Mouse (Mus musculus): ENCODE measurements around the gene Fkrp. TPM values are rescaled to one million over a fixed set of nuclear protein-coding genes. Genes with fewer than 3 reads are reported as not detected.

Gene Fkrp
- polyA plus RNA-seq, 1 experiment from 2014 or later, result 36.6 TPM

- WGBS, result 81% methylated on average over 6 of the region's 6 CpGs
- no peak overlapping the region for H3K9ac ChIP-seq (replicated peaks; ENCODE audit: low read length)
- peaks cover 43% of the 10 kb centered on the region for H3K36me3 ChIP-seq (ENCODE audit: insufficient read depth, low read length)
- no peak for ATAC-seq (ENCODE audit: low FRiP score, low TSS enrichment)
- no peaks in the 10 kb centered on the region for H3K27me3 ChIP-seq (ENCODE audit: insufficient read depth, low read length)
- H3K4me1 ChIP-seq (ENCODE audit: insufficient read depth, low read length), result peaks cover 18% of the 10 kb centered on the region
- H3K4me2 ChIP-seq (replicated peaks; ENCODE audit: low read depth, low read length), result no peak overlapping the region
- no peak overlapping the region for H3K27ac ChIP-seq (ENCODE audit: low read length)
- no peak overlapping the region for H3K4me3 ChIP-seq (ENCODE audit: low read length)
- H3K9me3 ChIP-seq (ENCODE audit: low read length), result no peaks in the 10 kb centered on the region
Observed at GRCm38 (mm10) chr7:16838804-16839426, 22.4 kb upstream of the Fkrp start.

GRCm38 (mm10) chr7:16837916-16838803, 21.6 kb upstream of the Fkrp start:
- Histone ChIP-seq H3K27me3 (ENCODE audit: insufficient read depth, low read length) (no peaks in the 10 kb centered on the region), H3K4me2 (replicated peaks; ENCODE audit: low read depth, low read length) (no peak overlapping the region), H3K9ac (replicated peaks; ENCODE audit: low read length) (no peak overlapping the region), H3K4me3 (ENCODE audit: low read length) (no peak overlapping the region), H3K9me3 (ENCODE audit: low read length) (no peaks in the 10 kb centered on the region), H3K36me3 (ENCODE audit: insufficient read depth, low read length) (peaks cover 45% of the 10 kb centered on the region), H3K4me1 (ENCODE audit: insufficient read depth, low read length) (peaks cover 10% of the 10 kb centered on the region; the same call in 1 of the 2 replicates), H3K27ac (ENCODE audit: low read length) (no peak overlapping the region)
- WGBS, result 89% methylated on average over 18 of the region's 18 CpGs
- no peak for ATAC-seq (ENCODE audit: low FRiP score, low TSS enrichment)

- Histone ChIP-seq H3K27me3 (ENCODE audit: insufficient read depth, low read length) (no peaks in the 10 kb centered on the region), H3K9ac (replicated peaks; ENCODE audit: low read length) (no peak overlapping the region), H3K9me3 (ENCODE audit: low read length) (no peaks in the 10 kb centered on the region), H3K4me2 (replicated peaks; ENCODE audit: low read depth, low read length) (no peak overlapping the region), H3K36me3 (ENCODE audit: insufficient read depth, low read length) (peaks cover 82% of the 10 kb centered on the region), H3K27ac (ENCODE audit: low read length) (no peak overlapping the region), H3K4me3 (ENCODE audit: low read length) (no peak overlapping the region), H3K4me1 (ENCODE audit: insufficient read depth, low read length) (no peaks in the 10 kb centered on the region)
- ATAC-seq (ENCODE audit: low FRiP score, low TSS enrichment), result no peak
- 76% methylated on average over 9 of the region's 9 CpGs for WGBS
Observed at GRCm38 (mm10) chr7:16830449-16830848, 13.9 kb upstream of the Fkrp start.

- Histone ChIP-seq H3K27me3 (ENCODE audit: insufficient read depth, low read length) (no peaks in the 10 kb centered on the region), H3K9ac (replicated peaks; ENCODE audit: low read length) (0 out of 2 replicates have a peak overlapping the region, but pooled peaks have one; percentile 19), H3K4me3 (ENCODE audit: low read length) (no peak overlapping the region), H3K36me3 (ENCODE audit: insufficient read depth, low read length) (peaks cover 80% of the 10 kb centered on the region), H3K27ac (ENCODE audit: low read length) (no peak overlapping the region), H3K9me3 (ENCODE audit: low read length) (no peaks in the 10 kb centered on the region), H3K4me2 (replicated peaks; ENCODE audit: low read depth, low read length) (no peak overlapping the region), H3K4me1 (ENCODE audit: insufficient read depth, low read length) (no peaks in the 10 kb centered on the region)
- 76% methylated on average over 4 of the region's 4 CpGs for WGBS
- ATAC-seq (ENCODE audit: low FRiP score, low TSS enrichment), result no peak
Observed at GRCm38 (mm10) chr7:16827274-16827673, 10.7 kb upstream of the Fkrp start.

GRCm38 (mm10) chr7:16826571-16826970, 10.0 kb upstream of the Fkrp start:
- H3K9ac ChIP-seq (replicated peaks; ENCODE audit: low read length), result no peak overlapping the region
- H3K4me2 ChIP-seq (replicated peaks; ENCODE audit: low read depth, low read length), result no peak overlapping the region
- H3K27me3 ChIP-seq (ENCODE audit: insufficient read depth, low read length), result no peaks in the 10 kb centered on the region
- H3K27ac ChIP-seq (ENCODE audit: low read length), result no peak overlapping the region
- no peaks in the 10 kb centered on the region for H3K4me1 ChIP-seq (ENCODE audit: insufficient read depth, low read length)
- no peak overlapping the region for H3K4me3 ChIP-seq (ENCODE audit: low read length)
- no peaks in the 10 kb centered on the region for H3K9me3 ChIP-seq (ENCODE audit: low read length)
- ATAC-seq (ENCODE audit: low FRiP score, low TSS enrichment), result no peak
- peaks cover 74% of the 10 kb centered on the region for H3K36me3 ChIP-seq (ENCODE audit: insufficient read depth, low read length)
- WGBS, result 79% methylated on average over 5 of the region's 5 CpGs

GRCm38 (mm10) chr7:16825785-16826184, 9.3 kb upstream of the Fkrp start:
- no peak overlapping the region for H3K9ac ChIP-seq (replicated peaks; ENCODE audit: low read length)
- ATAC-seq (ENCODE audit: low FRiP score, low TSS enrichment), result no peak
- H3K27me3 ChIP-seq (ENCODE audit: insufficient read depth, low read length), result no peaks in the 10 kb centered on the region
- peaks cover 4% of the 10 kb centered on the region; the same call in 1 of the 2 replicates for H3K4me1 ChIP-seq (ENCODE audit: insufficient read depth, low read length)
- H3K36me3 ChIP-seq (ENCODE audit: insufficient read depth, low read length), result peaks cover 66% of the 10 kb centered on the region
- no peak overlapping the region for H3K27ac ChIP-seq (ENCODE audit: low read length)
- H3K4me3 ChIP-seq (ENCODE audit: low read length), result no peak overlapping the region
- H3K4me2 ChIP-seq (replicated peaks; ENCODE audit: low read depth, low read length), result no peak overlapping the region
- no peaks in the 10 kb centered on the region for H3K9me3 ChIP-seq (ENCODE audit: low read length)
- WGBS, result 83% methylated on average over 10 of the region's 10 CpGs

GRCm38 (mm10) chr7:16823734-16824133, 7.2 kb upstream of the Fkrp start:
- Histone ChIP-seq H3K9me3 (ENCODE audit: low read length) (no peaks in the 10 kb centered on the region), H3K36me3 (ENCODE audit: insufficient read depth, low read length) (peaks cover 46% of the 10 kb centered on the region), H3K4me3 (ENCODE audit: low read length) (no peak overlapping the region), H3K27me3 (ENCODE audit: insufficient read depth, low read length) (no peaks in the 10 kb centered on the region), H3K4me1 (ENCODE audit: insufficient read depth, low read length) (peaks cover 17% of the 10 kb centered on the region), H3K4me2 (replicated peaks; ENCODE audit: low read depth, low read length) (no peak overlapping the region), H3K9ac (replicated peaks; ENCODE audit: low read length) (no peak overlapping the region), H3K27ac (ENCODE audit: low read length) (no peak overlapping the region)
- ATAC-seq (ENCODE audit: low FRiP score, low TSS enrichment), result no peak
- WGBS, result 67% methylated on average over 5 of the region's 5 CpGs

GRCm38 (mm10) chr7:16821669-16822101, 5.2 kb upstream of the Fkrp start:
- Histone ChIP-seq H3K9me3 (ENCODE audit: low read length) (no peaks in the 10 kb centered on the region), H3K27ac (ENCODE audit: low read length) (no peak overlapping the region), H3K9ac (replicated peaks; ENCODE audit: low read length) (no peak overlapping the region), H3K27me3 (ENCODE audit: insufficient read depth, low read length) (no peaks in the 10 kb centered on the region), H3K4me2 (replicated peaks; ENCODE audit: low read depth, low read length) (no peak overlapping the region), H3K36me3 (ENCODE audit: insufficient read depth, low read length) (peaks cover 27% of the 10 kb centered on the region), H3K4me3 (ENCODE audit: low read length) (no peak overlapping the region), H3K4me1 (ENCODE audit: insufficient read depth, low read length) (peaks cover 32% of the 10 kb centered on the region)
- ATAC-seq (ENCODE audit: low FRiP score, low TSS enrichment), result no peak
- 77% methylated on average over 4 of the region's 4 CpGs for WGBS

- Histone ChIP-seq H3K9me3 (ENCODE audit: low read length) (no peaks in the 10 kb centered on the region), H3K4me3 (ENCODE audit: low read length) (no peak overlapping the region), H3K36me3 (ENCODE audit: insufficient read depth, low read length) (peaks cover 21% of the 10 kb centered on the region), H3K4me1 (ENCODE audit: insufficient read depth, low read length) (peaks cover 32% of the 10 kb centered on the region), H3K27me3 (ENCODE audit: insufficient read depth, low read length) (no peaks in the 10 kb centered on the region), H3K4me2 (replicated peaks; ENCODE audit: low read depth, low read length) (no peak overlapping the region), H3K27ac (ENCODE audit: low read length) (no peak overlapping the region), H3K9ac (replicated peaks; ENCODE audit: low read length) (no peak overlapping the region)
- 38% methylated on average over 3 of the region's 3 CpGs for whole genome bisulfite sequencing
- no peak for ATAC-seq (ENCODE audit: low FRiP score, low TSS enrichment)
Observed at GRCm38 (mm10) chr7:16821091-16821490, 4.6 kb upstream of the Fkrp start.

GRCm38 (mm10) chr7:16820271-16820763, 3.8 kb upstream of the Fkrp start:
- H3K4me2 ChIP-seq (replicated peaks; ENCODE audit: low read depth, low read length), result no peak overlapping the region
- H3K27me3 ChIP-seq (ENCODE audit: insufficient read depth, low read length), result no peaks in the 10 kb centered on the region
- ATAC-seq (ENCODE audit: low FRiP score, low TSS enrichment), result no peak
- H3K36me3 ChIP-seq (ENCODE audit: insufficient read depth, low read length), result peaks cover 16% of the 10 kb centered on the region
- no peaks in the 10 kb centered on the region for H3K9me3 ChIP-seq (ENCODE audit: low read length)
- H3K4me1 ChIP-seq (ENCODE audit: insufficient read depth, low read length), result peaks cover 32% of the 10 kb centered on the region
- no peak overlapping the region for H3K9ac ChIP-seq (replicated peaks; ENCODE audit: low read length)
- H3K27ac ChIP-seq (ENCODE audit: low read length), result no peak overlapping the region
- H3K4me3 ChIP-seq (ENCODE audit: low read length), result no peak overlapping the region
- WGBS, result 68% methylated on average over 5 of the region's 5 CpGs

All from kidney, embryonic 16.5 days (tissue).